Comparison of ENCODE assay signal across 24 mouse cellular contexts in genomic region chr14:79275870-79276395, GRCm38 (mm10). TPM values are rescaled to one million over a fixed set of nuclear protein-coding genes. Genes with fewer than 3 reads are reported as not detected.
DNase-seq lines count a peak whose midpoint lies in the region; ATAC-seq and TF ChIP-seq lines count a peak whose summit lies in the region.
"Had no signal": no experiment of that assay in that cellular context is flagged by ENCODE, and none has a peak within 500 bp of the region (broad histone marks: within the 10 kb centered on the region; RNA-seq: fewer than 3 reads in every experiment).

No protein-coding gene starts in this region.

- no peak for DNase-seq in forebrain, embryonic 10.5 days (ENCODE audit: extremely low spot score, low spot score)
- no peak for DNase-seq in forebrain, embryonic 14.5 days (ENCODE audit: low spot score)
- DNase-seq in midbrain, embryonic 10.5 days (ENCODE audit: low spot score): no peak
- peak; percentile 39 for DNase-seq in ES-CJ7 (ENCODE audit: low read depth, low spot score)
- no peak for DNase-seq in hindbrain, postnatal 0 days (ENCODE audit: low spot score)
- DNase-seq in frontal cortex, postnatal 14 days (ENCODE audit: low spot score in 2 of 2): no peak
- DNase-seq: adrenal gland, adult 2 months; cerebellum, adult 11 months; cerebellum, postnatal 25 days; gastrocnemius, postnatal 14 days; heart, postnatal 36 days; left cerebral cortex, postnatal 4 days; lung, adult 2 months; lung, postnatal 36 days; right cerebral cortex, adult 18-20 months had no signal

- H3K27ac ChIP-seq in forebrain, embryonic 10.5 days: peak overlapping the region; percentile 62
- H3K27ac ChIP-seq in forebrain, embryonic 14.5 days (ENCODE audit: low read depth, low read length): no peak overlapping the region
- H3K27ac ChIP-seq in midbrain, embryonic 10.5 days (replicated peaks): peak overlapping the region; percentile 71
- H3K27ac ChIP-seq in midbrain, embryonic 13.5 days: no peak overlapping the region
- H3K27ac ChIP-seq in hindbrain, postnatal 0 days: no peak overlapping the region
- H3K27ac ChIP-seq: heart, embryonic 10.5 days; kidney, postnatal 0 days had no signal

- H3K4me2 ChIP-seq in forebrain, embryonic 14.5 days (ENCODE audit: low read length): no peak overlapping the region
- no peak overlapping the region for H3K4me2 ChIP-seq in midbrain, embryonic 13.5 days (replicated peaks)
- no peak overlapping the region for H3K4me2 ChIP-seq in hindbrain, postnatal 0 days (ENCODE audit: low read depth, low read length)
- H3K4me2 ChIP-seq: liver, embryonic 11.5 days had no signal

- peaks cover 47% of the 10 kb centered on the region for H3K4me1 ChIP-seq in forebrain, embryonic 10.5 days
- no peaks in the 10 kb centered on the region for H3K4me1 ChIP-seq in forebrain, embryonic 14.5 days (ENCODE audit: control insufficient read depth, insufficient read depth, low read length)
- H3K4me1 ChIP-seq in midbrain, embryonic 10.5 days: peaks cover 49% of the 10 kb centered on the region
- H3K4me1 ChIP-seq in midbrain, embryonic 13.5 days (replicated peaks): peaks cover 29% of the 10 kb centered on the region
- no peaks in the 10 kb centered on the region for H3K4me1 ChIP-seq in hindbrain, postnatal 0 days (ENCODE audit: insufficient read depth, low read length)

- no peaks in the 10 kb centered on the region for H3K9me3 ChIP-seq in forebrain, embryonic 10.5 days
- no peaks in the 10 kb centered on the region for H3K9me3 ChIP-seq in forebrain, embryonic 14.5 days (replicated peaks; ENCODE audit: control insufficient read depth, low read length)
- no peaks in the 10 kb centered on the region for H3K9me3 ChIP-seq in midbrain, embryonic 10.5 days (replicated peaks)
- no peaks in the 10 kb centered on the region for H3K9me3 ChIP-seq in midbrain, embryonic 13.5 days
- no peaks in the 10 kb centered on the region for H3K9me3 ChIP-seq in hindbrain, postnatal 0 days (ENCODE audit: low read length)
- H3K9me3 ChIP-seq: heart, embryonic 10.5 days had no signal

- WGBS in forebrain, embryonic 10.5 days: 89% methylated on average over 8 of the region's 8 CpGs
- 80% methylated on average over 8 of the region's 8 CpGs for whole genome bisulfite sequencing in forebrain, embryonic 14.5 days
- WGBS in midbrain, embryonic 10.5 days: 87% methylated on average over 8 of the region's 8 CpGs
- 86% methylated on average over 8 of the region's 8 CpGs for WGBS in midbrain, embryonic 13.5 days
- WGBS in hindbrain, postnatal 0 days: 77% methylated on average over 8 of the region's 8 CpGs

- no peak for ATAC-seq in forebrain, embryonic 14.5 days
- no peak; the same call in 1 of the 2 replicates for ATAC-seq in midbrain, embryonic 13.5 days
- ATAC-seq in hindbrain, postnatal 0 days: 0 out of 2 replicates have a peak, but pooled peaks have one; percentile 52
- ATAC-seq: intestine, embryonic 16.5 days had no signal

- H3K9ac ChIP-seq in forebrain, embryonic 14.5 days (ENCODE audit: low read length): no peak overlapping the region
- H3K9ac ChIP-seq in midbrain, embryonic 13.5 days (replicated peaks): no peak overlapping the region
- H3K9ac ChIP-seq in hindbrain, postnatal 0 days (replicated peaks; ENCODE audit: low read length): no peak overlapping the region

- H3K27me3 ChIP-seq in forebrain, embryonic 10.5 days (ENCODE audit: poor library complexity, severe bottlenecking): no peaks in the 10 kb centered on the region
- no peaks in the 10 kb centered on the region for H3K27me3 ChIP-seq in forebrain, embryonic 14.5 days (replicated peaks; ENCODE audit: control insufficient read depth, insufficient read depth, low read length)
- no peaks in the 10 kb centered on the region for H3K27me3 ChIP-seq in midbrain, embryonic 10.5 days (ENCODE audit: low read depth, poor library complexity, severe bottlenecking)
- no peaks in the 10 kb centered on the region for H3K27me3 ChIP-seq in midbrain, embryonic 13.5 days
- no peaks in the 10 kb centered on the region for H3K27me3 ChIP-seq in hindbrain, postnatal 0 days (ENCODE audit: insufficient read depth, low read length)

- H3K4me3 ChIP-seq in forebrain, embryonic 10.5 days: no peak overlapping the region
- no peak overlapping the region for H3K4me3 ChIP-seq in forebrain, embryonic 14.5 days (ENCODE audit: low read depth, low read length)
- no peak overlapping the region for H3K4me3 ChIP-seq in midbrain, embryonic 10.5 days
- H3K4me3 ChIP-seq in midbrain, embryonic 13.5 days (replicated peaks): no peak overlapping the region
- no peak overlapping the region for H3K4me3 ChIP-seq in hindbrain, postnatal 0 days (ENCODE audit: low read length)
- H3K4me3 ChIP-seq: erythroblast, embryonic 14.5 days; heart, embryonic 10.5 days had no signal

- no peaks in the 10 kb centered on the region for H3K36me3 ChIP-seq in forebrain, embryonic 10.5 days (replicated peaks)
- H3K36me3 ChIP-seq in forebrain, embryonic 14.5 days (ENCODE audit: control insufficient read depth, insufficient read depth, low read length): no peaks in the 10 kb centered on the region
- H3K36me3 ChIP-seq in midbrain, embryonic 10.5 days: no peaks in the 10 kb centered on the region
- H3K36me3 ChIP-seq in midbrain, embryonic 13.5 days: no peaks in the 10 kb centered on the region
- H3K36me3 ChIP-seq in hindbrain, postnatal 0 days (ENCODE audit: insufficient read depth, low read length): no peaks in the 10 kb centered on the region
- H3K36me3 ChIP-seq: heart, embryonic 10.5 days had no signal

- TF ChIP-seq CTCF in hindbrain, postnatal 0 days (IDR thresholded peaks at IDR 0.05; ENCODE audit: low read depth): no peak

RNA-seq across cellular contexts. Expression of gene Rgcc, which starts 25.5 kb away (rescaled TPM):
- polyA plus RNA-seq in forebrain, embryonic 10.5 days (2016; fragmentation: Nextera tagmentation; extraction: Ambion mirVana): 52.1 and 60.1 TPM in 2 replicates
- polyA plus RNA-seq in forebrain, embryonic 14.5 days (2014; fragmentation: Nextera tagmentation; extraction: Ambion mirVana): 68.7 and 81.5 TPM in 2 replicates
- 16.1 and 18.7 TPM in 2 replicates for polyA plus RNA-seq in midbrain, embryonic 10.5 days (2016; fragmentation: Nextera tagmentation; extraction: Ambion mirVana)
- 10.4 and 13.7 TPM in 2 replicates for polyA plus RNA-seq in midbrain, embryonic 13.5 days (2015; fragmentation: Nextera tagmentation; extraction: Ambion mirVana)
- total RNA-seq in hindbrain, postnatal 0 days (2014; rRNA removed): 68.6 and 74.4 TPM in 2 replicates
- 43.3 and 55.1 TPM in 2 replicates for polyA plus RNA-seq in hindbrain, postnatal 0 days (2015; fragmentation: Nextera tagmentation; extraction: Ambion mirVana)

RNA-seq across cellular contexts. Expression of gene Zfp957, which starts 28.8 kb away (rescaled TPM):
- not detected in 2 replicates for polyA plus RNA-seq in forebrain, embryonic 10.5 days (2016; fragmentation: Nextera tagmentation; extraction: Ambion mirVana)
- polyA plus RNA-seq in forebrain, embryonic 14.5 days (2014; fragmentation: Nextera tagmentation; extraction: Ambion mirVana): not detected in 2 replicates
- polyA plus RNA-seq in midbrain, embryonic 10.5 days (2016; fragmentation: Nextera tagmentation; extraction: Ambion mirVana): not detected in 2 replicates
- not detected in 2 replicates for polyA plus RNA-seq in midbrain, embryonic 13.5 days (2015; fragmentation: Nextera tagmentation; extraction: Ambion mirVana)
- not detected in 2 replicates for total RNA-seq in hindbrain, postnatal 0 days (2014; rRNA removed)
- polyA plus RNA-seq in hindbrain, postnatal 0 days (2015; fragmentation: Nextera tagmentation; extraction: Ambion mirVana): not detected in 2 replicates
- total RNA-seq: adrenal gland, adult 2 months; gastrocnemius, postnatal 14 days; heart, postnatal 36 days; layer of hippocampus, adult 8-10 months; left cerebral cortex, adult 18-20 months; left cerebral cortex, postnatal 4 days had no signal
- polyA plus RNA-seq: adrenal gland, adult 2 months; embryonic facial prominence, embryonic 11.5 days; erythroblast, embryonic 14.5 days; intestine, embryonic 16.5 days; kidney, postnatal 0 days; liver, embryonic 11.5 days; lung, adult 2 months had no signal

Comparison
In these comparisons a context has a peak if more than half of its experiments do, and no peak if none do; other contexts are left out.
1. H3K27ac ChIP-seq: peak in forebrain, embryonic 10.5 days (single experiment) and midbrain, embryonic 10.5 days (single experiment); none in forebrain, embryonic 14.5 days (single experiment), midbrain, embryonic 13.5 days (single experiment) and hindbrain, postnatal 0 days (single experiment).